Mouse (Mus musculus) forebrain, postnatal 0 days (tissue): ENCODE data around the gene 1700037H04Rik. TPM values are rescaled to one million over a fixed set of nuclear protein-coding genes. Genes with fewer than 3 reads are reported as not detected.

Experiments used
- ATAC-seq: fragments of 200-750 bp; cut with Nextera tagmentation; 2 replicates; pipeline ENCODE4 v1.8.0; 2017; ENCODE audit warnings: mild to moderate bottlenecking, moderate library complexity
- DNase-seq: peaks from one replicate; pipeline ENCODE4 v3.0.0-alpha.2; 2015
- H3K27ac ChIP-seq: fragments of 300-500 bp; sonication (generic); 2 replicates; pipeline ENCODE4 v1.5.1; 2014; ENCODE audit warnings: low read depth, mild to moderate bottlenecking, antibody characterized with exemption, low read length, moderate library complexity, mixed read lengths
- H3K27me3 ChIP-seq: fragments of 300-500 bp; sonication (generic); 2 replicates; pipeline ENCODE4 v1.6.1; 2014; ENCODE audit warnings: mild to moderate bottlenecking, low read length, mixed read lengths; ENCODE audit not compliant: insufficient read depth
- H3K36me3 ChIP-seq: fragments of 300-500 bp; sonication (generic); 2 replicates; pipeline ENCODE4 v1.6.1; 2014; ENCODE audit warnings: mild to moderate bottlenecking, moderate library complexity; ENCODE audit not compliant: insufficient read depth
- H3K4me1 ChIP-seq: fragments of 300-500 bp; sonication (generic); 2 replicates; pipeline ENCODE4 v1.6.1; 2014; ENCODE audit warnings: antibody characterized with exemption; ENCODE audit not compliant: insufficient read depth
- H3K4me2 ChIP-seq: fragments of 300-500 bp; sonication (generic); 2 replicates; pipeline ENCODE4 v1.6.1; 2014; ENCODE audit warnings: low read depth, mild to moderate bottlenecking, moderate library complexity
- H3K4me3 ChIP-seq: fragments of 300-500 bp; sonication (generic); 2 replicates; pipeline ENCODE4 v1.5.1; 2014; ENCODE audit warnings: low read depth, low read length, mixed read lengths
- H3K9ac ChIP-seq: fragments of 300-500 bp; sonication (generic); 2 replicates; pipeline ENCODE4 v1.6.1; 2014; ENCODE audit warnings: mild to moderate bottlenecking
- H3K9me3 ChIP-seq: fragments of 300-500 bp; sonication (generic); 2 replicates; pipeline ENCODE4 v1.6.1; 2016; ENCODE audit warnings: low read length
- CTCF ChIP-seq: sonication (generic); IDR thresholded peaks from 2 replicates; pipeline ENCODE4 v1.5.1; 2016; ENCODE audit warnings: antibody characterized with exemption, control low read depth, low read depth
- WGBS: fragments of 180-500 bp; shearing (Covaris S2); extraction: QIAGEN DNeasy Blood & Tissue Kit; methylation state at CpG from one replicate; pipeline ENCODE4 v1.1.7; 2014; 5-methylcytosine and 5-hydroxymethylcytosine counted together
- polyA plus RNA-seq: library from polyadenylated mRNA; unstranded; fragments of >200 nt; fragmentation: Nextera tagmentation; extraction: Ambion mirVana; gene quantifications from 2 replicates; pipeline ENCODE4 v1.2.1, GENCODE M21; 2015
- total RNA-seq: library from RNA; depleted of rRNA; stranded (reverse); fragments of >200 nt; gene quantifications from 2 replicates; pipeline ENCODE4 v1.2.3, GENCODE M21; 2014; rRNA removed

The 1700037H04Rik gene
- total RNA-seq (47.2 and 95.0 TPM in 2 replicates), polyA plus RNA-seq (94.0 and 96.2 TPM in 2 replicates)

DNA sequence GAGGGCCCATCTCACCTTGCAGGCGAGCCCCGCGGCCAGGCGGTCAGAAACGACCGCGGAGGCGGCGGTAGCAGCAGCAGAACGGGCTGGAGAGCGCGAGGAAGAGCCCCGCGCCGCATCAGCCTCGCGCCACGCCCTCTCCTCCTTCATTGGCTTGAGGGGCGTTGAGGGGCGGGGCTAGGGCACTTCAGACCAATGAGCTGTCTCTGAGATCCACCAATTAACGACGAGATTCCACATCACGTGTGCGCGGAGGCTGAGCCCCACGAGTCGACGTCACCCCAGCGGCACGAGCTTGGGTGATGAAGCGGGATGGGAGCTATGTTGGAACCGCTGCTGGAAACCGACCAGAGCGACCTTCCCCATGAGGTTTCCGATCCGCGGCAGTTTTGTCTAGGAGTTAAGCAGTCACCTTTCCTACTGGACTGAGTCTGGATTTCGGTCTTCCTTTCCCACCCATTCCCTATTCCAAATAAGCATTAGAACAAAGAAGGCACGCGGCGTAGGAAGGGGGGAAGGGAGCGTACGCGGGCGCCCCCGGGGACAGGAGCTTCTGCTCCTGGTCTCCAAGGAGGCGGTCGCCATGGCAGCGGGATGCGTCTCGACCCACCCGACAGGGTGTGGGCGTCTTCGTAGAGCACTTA is at the start of gene 1700037H04Rik:
TSS of gene 1700037H04Rik (minus strand) at position 144 of the 644 bp plus-strand sequence.
- H3K4me2 ChIP-seq: peak within 1 kb of the TSS; percentile 81
- H3K4me1 ChIP-seq: peaks cover 3% of the 10 kb centered on the region; the same call in 1 of the 2 replicates
- H3K9me3 ChIP-seq: no peaks in the 10 kb centered on the region
- H3K4me3 ChIP-seq: peak within 1 kb of the TSS; percentile 51
- peak within 1 kb of the TSS; percentile 96 for H3K27ac ChIP-seq
- under 1% methylated on average over 54 of the region's 54 CpGs for WGBS
- ATAC-seq (peak; percentile 98), DNase-seq (peak; percentile 99)
- no peak for TF ChIP-seq CTCF
- 0 out of 2 replicates have a peak, but pooled peaks cover 3% of the 10 kb centered on the region for H3K36me3 ChIP-seq
- H3K9ac ChIP-seq: peak within 1 kb of the TSS; percentile 72
- H3K27me3 ChIP-seq: no peaks in the 10 kb centered on the region

DNA sequence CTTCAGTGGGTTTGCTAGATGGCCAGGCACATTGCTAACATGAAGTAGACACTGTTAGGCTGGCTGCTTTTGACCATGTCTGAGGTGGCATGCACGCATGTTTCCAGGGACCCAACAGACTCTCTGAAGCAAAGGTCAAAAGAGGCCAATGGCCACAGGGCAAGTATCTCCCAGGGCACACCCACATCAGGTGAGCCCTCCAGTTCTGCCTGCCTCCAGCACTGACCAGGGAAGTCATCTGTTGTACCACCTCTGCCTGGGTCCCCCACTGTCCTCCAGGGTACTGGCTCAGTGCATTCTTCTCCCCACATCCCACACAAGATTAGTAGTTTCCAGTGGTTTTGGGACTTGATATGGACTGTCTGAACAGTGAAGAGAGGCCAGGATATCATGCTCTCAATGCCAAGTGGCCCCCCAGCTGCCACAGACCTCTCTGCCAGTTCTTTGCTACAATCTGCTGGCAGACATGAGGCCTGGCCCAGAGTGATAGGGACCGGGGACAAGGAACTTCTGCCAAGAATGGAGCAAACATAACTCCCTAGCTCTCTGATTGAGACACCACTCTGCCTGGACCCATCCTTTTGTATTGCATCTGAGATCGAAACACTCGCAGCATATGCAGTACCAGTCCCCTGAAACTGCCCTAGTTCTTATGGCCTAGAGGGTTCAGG is 49.4 kb upstream of the 1700037H04Rik start:
- no peak for TF ChIP-seq CTCF
- H3K9ac ChIP-seq: peak overlapping the region; percentile 69
- H3K36me3 ChIP-seq: peaks cover 7% of the 10 kb centered on the region; the same call in 1 of the 2 replicates
- H3K4me3 ChIP-seq: peak overlapping the region; percentile 58; the same call in 1 of the 2 replicates
- peak overlapping the region; percentile 64 for H3K4me2 ChIP-seq
- 72% methylated on average over 4 of the region's 4 CpGs for WGBS
- H3K27me3 ChIP-seq: no peaks in the 10 kb centered on the region
- H3K27ac ChIP-seq: peak overlapping the region; percentile 84
- H3K4me1 ChIP-seq: 0 out of 2 replicates have a peak, but pooled peaks cover 9% of the 10 kb centered on the region
- ATAC-seq (peak; percentile 1), DNase-seq (no peak)
- no peaks in the 10 kb centered on the region for H3K9me3 ChIP-seq

DNA sequence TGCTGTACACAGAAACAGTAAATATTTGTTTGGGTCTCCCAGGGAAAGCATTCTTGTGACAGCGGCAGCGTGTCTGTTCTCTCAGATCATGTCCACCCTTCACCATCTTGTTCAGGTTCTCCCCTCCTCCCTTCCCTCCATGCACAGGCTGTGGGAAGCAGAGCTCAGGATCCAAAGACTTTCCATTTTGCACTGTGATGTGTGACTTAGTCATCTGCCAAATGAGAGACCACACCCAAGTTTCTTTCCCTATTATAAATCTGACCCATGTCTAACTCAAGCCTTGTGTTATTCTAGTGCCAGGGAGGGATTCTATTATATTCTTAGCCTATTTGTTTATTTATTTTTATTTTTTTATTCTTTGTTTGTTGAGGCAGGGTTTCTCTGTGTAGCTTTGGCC is 48.5 kb upstream of the 1700037H04Rik start:
- no peak for ATAC-seq
- no peaks in the 10 kb centered on the region for H3K27me3 ChIP-seq
- H3K4me1 ChIP-seq: 0 out of 2 replicates have a peak, but pooled peaks cover 9% of the 10 kb centered on the region
- DNase-seq: no peak
- H3K9ac ChIP-seq: no peak overlapping the region
- no peaks in the 10 kb centered on the region for H3K9me3 ChIP-seq
- H3K36me3 ChIP-seq: peaks cover 7% of the 10 kb centered on the region; the same call in 1 of the 2 replicates
- no peak for TF ChIP-seq CTCF
- no peak overlapping the region for H3K27ac ChIP-seq
- 97% methylated on average over 2 of the region's 2 CpGs for whole genome bisulfite sequencing
- no peak overlapping the region for H3K4me3 ChIP-seq
- H3K4me2 ChIP-seq: no peak overlapping the region

DNA sequence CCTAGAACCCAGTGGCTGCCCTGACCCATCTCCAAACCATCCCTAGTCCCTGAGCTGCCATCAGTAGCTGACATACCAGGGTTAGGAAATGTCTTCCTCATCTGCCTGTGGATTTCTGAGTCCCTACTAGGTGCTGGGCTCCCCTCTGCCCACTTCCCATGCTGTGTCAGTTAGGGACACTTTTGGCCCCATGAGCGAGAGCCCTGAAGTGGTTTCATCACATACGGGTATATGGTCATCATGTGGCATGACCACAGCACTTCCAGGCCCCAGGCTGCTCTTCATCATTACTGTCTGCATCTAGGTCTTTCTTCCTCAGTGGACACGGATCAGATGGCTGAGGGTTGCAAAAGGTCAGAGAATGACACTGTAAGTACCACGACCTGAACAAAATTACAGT is 46.9 kb upstream of the 1700037H04Rik start, which contains the start of gene Ap5s1:
TSS of gene Ap5s1 (plus strand) at position 301 of the 400 bp plus-strand sequence.
- H3K4me1 ChIP-seq: 0 out of 2 replicates have a peak, but pooled peaks cover 9% of the 10 kb centered on the region
- DNase-seq (no peak), ATAC-seq (no peak)
- H3K9ac ChIP-seq: no peak within 1 kb of the TSS
- H3K27me3 ChIP-seq: no peaks in the 10 kb centered on the region
- H3K4me3 ChIP-seq: no peak within 1 kb of the TSS
- 82% methylated on average over 4 of the region's 4 CpGs for WGBS
- H3K36me3 ChIP-seq: no peaks in the 10 kb centered on the region
- no peak for TF ChIP-seq CTCF
- H3K9me3 ChIP-seq: no peaks in the 10 kb centered on the region
- no peak within 1 kb of the TSS for H3K4me2 ChIP-seq
- H3K27ac ChIP-seq: no peak within 1 kb of the TSS

DNA sequence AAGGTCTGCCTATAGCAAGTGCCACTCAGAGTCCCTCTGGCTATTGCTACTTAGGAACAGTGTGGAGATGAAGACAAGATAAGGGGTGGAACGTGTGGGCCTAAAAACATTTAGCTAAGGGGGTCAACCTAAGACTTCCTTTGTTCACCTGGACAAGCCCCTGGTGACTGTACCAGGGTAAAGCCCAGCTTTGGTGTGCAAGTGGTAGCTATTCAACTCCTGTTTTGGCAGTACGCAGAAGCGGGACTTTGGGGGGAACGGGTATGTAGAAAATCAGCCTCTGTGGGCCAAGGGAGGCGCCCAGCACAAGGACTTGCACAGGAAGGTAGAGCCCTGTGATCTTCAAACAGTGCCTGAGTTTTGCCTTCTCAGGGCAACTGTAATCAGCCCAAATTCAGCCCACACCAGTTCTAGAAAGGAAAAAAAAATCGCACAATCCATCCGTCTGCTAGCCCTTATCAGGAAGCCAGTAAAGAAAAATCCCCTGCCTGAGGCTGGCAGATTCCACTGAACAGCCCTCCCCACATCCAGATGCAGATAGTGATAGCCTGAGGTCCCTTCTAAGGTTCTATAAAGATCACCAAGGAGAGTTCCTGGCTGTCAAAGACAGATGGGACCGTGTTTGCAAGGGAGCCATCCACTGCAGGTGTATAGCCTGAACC is 45.8 kb upstream of the 1700037H04Rik start:
- Histone ChIP-seq H3K4me2 (no peak overlapping the region), H3K27ac (no peak overlapping the region), H3K9ac (no peak overlapping the region), H3K4me1 (0 out of 2 replicates have a peak, but pooled peaks cover 3% of the 10 kb centered on the region), H3K9me3 (no peaks in the 10 kb centered on the region), H3K4me3 (no peak overlapping the region), H3K36me3 (no peaks in the 10 kb centered on the region), H3K27me3 (no peaks in the 10 kb centered on the region)
- 91% methylated on average over 8 of the region's 8 CpGs for WGBS
- ATAC-seq (no peak), DNase-seq (no peak)
- TF ChIP-seq CTCF: no peak

DNA sequence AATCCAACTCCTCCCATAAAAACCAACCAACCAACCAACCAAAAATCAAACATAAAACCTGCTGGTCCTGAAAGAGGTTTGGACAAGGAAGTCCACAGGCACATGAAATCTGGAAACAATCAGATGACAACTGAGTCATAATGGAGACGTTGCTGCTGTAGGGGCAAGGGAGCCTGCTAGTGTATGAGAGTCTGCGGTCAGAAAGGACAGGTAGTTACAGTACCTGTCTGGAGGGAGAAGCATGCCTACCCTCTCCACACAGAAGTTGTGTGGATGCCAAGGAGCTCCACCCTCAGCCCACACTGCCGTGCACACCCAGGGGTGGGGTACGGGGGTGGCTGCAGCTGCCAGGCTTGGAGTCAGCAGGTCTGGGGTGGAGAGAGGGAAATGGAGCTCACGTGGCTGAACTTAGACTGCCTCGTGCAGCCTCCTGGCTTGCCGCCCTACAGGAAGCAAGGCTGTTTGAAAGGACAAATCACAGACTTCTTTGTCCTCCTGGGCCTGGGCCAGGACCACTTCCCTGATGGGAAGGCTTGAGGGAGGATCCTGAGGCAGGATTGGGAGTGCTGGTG is 44.6 kb upstream of the 1700037H04Rik start:
- Histone ChIP-seq H3K4me2 (no peak overlapping the region), H3K9ac (no peak overlapping the region), H3K4me1 (0 out of 2 replicates have a peak, but pooled peaks cover 2% of the 10 kb centered on the region), H3K27me3 (no peaks in the 10 kb centered on the region), H3K27ac (no peak overlapping the region), H3K4me3 (no peak overlapping the region), H3K9me3 (no peaks in the 10 kb centered on the region), H3K36me3 (no peaks in the 10 kb centered on the region)
- no peak for TF ChIP-seq CTCF
- peak; percentile 56 for DNase-seq
- 55% methylated on average over 7 of the region's 7 CpGs for WGBS
- peak; percentile 59; the same call in 1 of the 2 replicates for ATAC-seq
